Mouse (Mus musculus): ENCODE measurements around the gene Scp2. TPM values are rescaled to one million over a fixed set of nuclear protein-coding genes. Genes with fewer than 3 reads are reported as not detected.
"Not testable (repeated sequence)": the region's sequence is repeated elsewhere in the genome, so short reads cannot be mapped to it uniquely, and the experiment has no call there.

Scp2 gene
- polyA plus RNA-seq, 1 experiment from 2014 or later = 372 TPM

- 89% methylated on average over 2 of the region's 2 CpGs for WGBS
- no peaks in the 10 kb centered on the region for H3K36me3 ChIP-seq (ENCODE audit: control insufficient read depth, insufficient read depth, low read length)
Measured at GRCm38 (mm10) chr4:108082401-108082806, 62.4 kb downstream of the Scp2 start.

GRCm38 (mm10) chr4:108080876-108081275 is 63.9 kb downstream of the Scp2 start:
- 84% methylated on average over 5 of the region's 5 CpGs for WGBS

More at GRCm38 (mm10) chr4:108082401-108082806, 62.4 kb downstream of the Scp2 start:
- Histone ChIP-seq H3K27ac (ENCODE audit: low read length) (no peak overlapping the region), H3K9ac (ENCODE audit: low read depth, low read length) (no peak overlapping the region), H3K4me3 (ENCODE audit: low read length) (no peak overlapping the region), H3K27me3 (replicated peaks; ENCODE audit: control insufficient read depth, insufficient read depth, low read length) (no peaks in the 10 kb centered on the region), H3K9me3 (ENCODE audit: control insufficient read depth, low read length) (no peaks in the 10 kb centered on the region), H3K4me1 (ENCODE audit: control insufficient read depth, insufficient read depth, low read length) (no peaks in the 10 kb centered on the region), H3K4me2 (ENCODE audit: low read depth, low read length) (no peak overlapping the region)
- no peak for ATAC-seq

GRCm38 (mm10) chr4:108079762-108080161 is 65.0 kb downstream of the Scp2 start:
- Histone ChIP-seq H3K27me3 (replicated peaks; ENCODE audit: control insufficient read depth, insufficient read depth, low read length) (no peaks in the 10 kb centered on the region), H3K4me2 (ENCODE audit: low read depth, low read length) (no peak overlapping the region), H3K9me3 (ENCODE audit: control insufficient read depth, low read length) (no peaks in the 10 kb centered on the region), H3K4me3 (ENCODE audit: low read length) (no peak overlapping the region), H3K27ac (ENCODE audit: low read length) (no peak overlapping the region), H3K4me1 (ENCODE audit: control insufficient read depth, insufficient read depth, low read length) (no peaks in the 10 kb centered on the region), H3K36me3 (ENCODE audit: control insufficient read depth, insufficient read depth, low read length) (no peaks in the 10 kb centered on the region), H3K9ac (ENCODE audit: low read depth, low read length) (no peak overlapping the region)
- ATAC-seq = no peak
- 67% methylated on average over 2 of the region's 2 CpGs for WGBS

More at GRCm38 (mm10) chr4:108080876-108081275, 63.9 kb downstream of the Scp2 start:
- H3K9me3 ChIP-seq (ENCODE audit: control insufficient read depth, low read length) = no peaks in the 10 kb centered on the region
- no peaks in the 10 kb centered on the region for H3K4me1 ChIP-seq (ENCODE audit: control insufficient read depth, insufficient read depth, low read length)
- H3K4me2 ChIP-seq (ENCODE audit: low read depth, low read length) = no peak overlapping the region
- H3K4me3 ChIP-seq (ENCODE audit: low read length) = no peak overlapping the region
- H3K9ac ChIP-seq (ENCODE audit: low read depth, low read length) = no peak overlapping the region
- no peaks in the 10 kb centered on the region for H3K27me3 ChIP-seq (replicated peaks; ENCODE audit: control insufficient read depth, insufficient read depth, low read length)
- ATAC-seq = no peak
- H3K27ac ChIP-seq (ENCODE audit: low read length) = no peak overlapping the region
- no peaks in the 10 kb centered on the region for H3K36me3 ChIP-seq (ENCODE audit: control insufficient read depth, insufficient read depth, low read length)

GRCm38 (mm10) chr4:108079191-108079590 is 65.6 kb downstream of the Scp2 start:
- H3K27me3 ChIP-seq (replicated peaks; ENCODE audit: control insufficient read depth, insufficient read depth, low read length); H3K36me3 ChIP-seq (ENCODE audit: control insufficient read depth, insufficient read depth, low read length); H3K27ac ChIP-seq (ENCODE audit: low read length); ATAC-seq; H3K4me2 ChIP-seq (ENCODE audit: low read depth, low read length); H3K4me3 ChIP-seq (ENCODE audit: low read length); H3K9me3 ChIP-seq (ENCODE audit: control insufficient read depth, low read length); H3K4me1 ChIP-seq (ENCODE audit: control insufficient read depth, insufficient read depth, low read length); H3K9ac ChIP-seq (ENCODE audit: low read depth, low read length): not testable (repeated sequence)
- WGBS = 88% methylated on average over 15 of the region's 15 CpGs

- WGBS = 81% methylated on average over 3 of the region's 3 CpGs
- Histone ChIP-seq H3K9me3 (ENCODE audit: control insufficient read depth, low read length) (no peaks in the 10 kb centered on the region), H3K9ac (ENCODE audit: low read depth, low read length) (no peak overlapping the region), H3K4me3 (ENCODE audit: low read length) (no peak overlapping the region), H3K36me3 (ENCODE audit: control insufficient read depth, insufficient read depth, low read length) (no peaks in the 10 kb centered on the region), H3K4me1 (ENCODE audit: control insufficient read depth, insufficient read depth, low read length) (no peaks in the 10 kb centered on the region), H3K4me2 (ENCODE audit: low read depth, low read length) (no peak overlapping the region), H3K27me3 (replicated peaks; ENCODE audit: control insufficient read depth, insufficient read depth, low read length) (no peaks in the 10 kb centered on the region), H3K27ac (ENCODE audit: low read length) (no peak overlapping the region)
- no peak for ATAC-seq
Measured at GRCm38 (mm10) chr4:108077224-108077955, 67.4 kb downstream of the Scp2 start.

GRCm38 (mm10) chr4:108074204-108074823 is 70.5 kb downstream of the Scp2 start:
- no peak for ATAC-seq
- H3K9me3 ChIP-seq (ENCODE audit: control insufficient read depth, low read length) = no peaks in the 10 kb centered on the region
- H3K4me1 ChIP-seq (ENCODE audit: control insufficient read depth, insufficient read depth, low read length) = 0 out of 2 replicates have a peak, but pooled peaks cover 3% of the 10 kb centered on the region
- H3K27ac ChIP-seq (ENCODE audit: low read length) = no peak overlapping the region
- no peaks in the 10 kb centered on the region for H3K36me3 ChIP-seq (ENCODE audit: control insufficient read depth, insufficient read depth, low read length)
- no peak overlapping the region for H3K4me2 ChIP-seq (ENCODE audit: low read depth, low read length)
- no peaks in the 10 kb centered on the region for H3K27me3 ChIP-seq (replicated peaks; ENCODE audit: control insufficient read depth, insufficient read depth, low read length)
- H3K9ac ChIP-seq (ENCODE audit: low read depth, low read length) = no peak overlapping the region
- no peak overlapping the region for H3K4me3 ChIP-seq (ENCODE audit: low read length)
- WGBS = 84% methylated on average over 3 of the region's 3 CpGs

GRCm38 (mm10) chr4:108072086-108072485 is 72.7 kb downstream of the Scp2 start:
- H3K9ac ChIP-seq (ENCODE audit: low read depth, low read length) = no peak overlapping the region
- H3K9me3 ChIP-seq (ENCODE audit: control insufficient read depth, low read length) = no peaks in the 10 kb centered on the region
- no peak overlapping the region for H3K27ac ChIP-seq (ENCODE audit: low read length)
- H3K36me3 ChIP-seq (ENCODE audit: control insufficient read depth, insufficient read depth, low read length) = no peaks in the 10 kb centered on the region
- ATAC-seq = no peak
- H3K4me1 ChIP-seq (ENCODE audit: control insufficient read depth, insufficient read depth, low read length) = 0 out of 2 replicates have a peak, but pooled peaks cover 3% of the 10 kb centered on the region
- no peak overlapping the region for H3K4me3 ChIP-seq (ENCODE audit: low read length)
- H3K4me2 ChIP-seq (ENCODE audit: low read depth, low read length) = no peak overlapping the region
- H3K27me3 ChIP-seq (replicated peaks; ENCODE audit: control insufficient read depth, insufficient read depth, low read length) = no peaks in the 10 kb centered on the region
- WGBS = 84% methylated on average over 3 of the region's 3 CpGs

- H3K36me3 ChIP-seq (ENCODE audit: control insufficient read depth, insufficient read depth, low read length) = no peaks in the 10 kb centered on the region
- 2% methylated on average over 26 of the region's 26 CpGs for WGBS
- H3K4me2 ChIP-seq (ENCODE audit: low read depth, low read length) = peak overlapping the region; percentile 67
- peak overlapping the region; percentile 38 for H3K27ac ChIP-seq (ENCODE audit: low read length)
- H3K4me1 ChIP-seq (ENCODE audit: control insufficient read depth, insufficient read depth, low read length) = 0 out of 2 replicates have a peak, but pooled peaks cover 3% of the 10 kb centered on the region
- peak overlapping the region; percentile 59 for H3K4me3 ChIP-seq (ENCODE audit: low read length)
- no peaks in the 10 kb centered on the region for H3K9me3 ChIP-seq (ENCODE audit: control insufficient read depth, low read length)
- H3K9ac ChIP-seq (ENCODE audit: low read depth, low read length) = peak overlapping the region; percentile 76
- ATAC-seq = peak; percentile 96
- no peaks in the 10 kb centered on the region for H3K27me3 ChIP-seq (replicated peaks; ENCODE audit: control insufficient read depth, insufficient read depth, low read length)
Measured at GRCm38 (mm10) chr4:108071235-108071901, 73.4 kb downstream of the Scp2 start.

- peak overlapping the region; percentile 76 for H3K9ac ChIP-seq (ENCODE audit: low read depth, low read length)
- peak overlapping the region; percentile 59 for H3K4me3 ChIP-seq (ENCODE audit: low read length)
- H3K4me2 ChIP-seq (ENCODE audit: low read depth, low read length) = peak overlapping the region; percentile 67
- no peaks in the 10 kb centered on the region for H3K27me3 ChIP-seq (replicated peaks; ENCODE audit: control insufficient read depth, insufficient read depth, low read length)
- peak overlapping the region; percentile 38 for H3K27ac ChIP-seq (ENCODE audit: low read length)
- 0 out of 2 replicates have a peak, but pooled peaks cover 3% of the 10 kb centered on the region for H3K4me1 ChIP-seq (ENCODE audit: control insufficient read depth, insufficient read depth, low read length)
- ATAC-seq = no peak
- no peaks in the 10 kb centered on the region for H3K36me3 ChIP-seq (ENCODE audit: control insufficient read depth, insufficient read depth, low read length)
- H3K9me3 ChIP-seq (ENCODE audit: control insufficient read depth, low read length) = no peaks in the 10 kb centered on the region
- WGBS = 5% methylated on average over 8 of the region's 8 CpGs
Measured at GRCm38 (mm10) chr4:108070723-108071122, 74.1 kb downstream of the Scp2 start.
